ENCODE assay signal across 7 mouse cellular contexts in the genomic region with DNA sequence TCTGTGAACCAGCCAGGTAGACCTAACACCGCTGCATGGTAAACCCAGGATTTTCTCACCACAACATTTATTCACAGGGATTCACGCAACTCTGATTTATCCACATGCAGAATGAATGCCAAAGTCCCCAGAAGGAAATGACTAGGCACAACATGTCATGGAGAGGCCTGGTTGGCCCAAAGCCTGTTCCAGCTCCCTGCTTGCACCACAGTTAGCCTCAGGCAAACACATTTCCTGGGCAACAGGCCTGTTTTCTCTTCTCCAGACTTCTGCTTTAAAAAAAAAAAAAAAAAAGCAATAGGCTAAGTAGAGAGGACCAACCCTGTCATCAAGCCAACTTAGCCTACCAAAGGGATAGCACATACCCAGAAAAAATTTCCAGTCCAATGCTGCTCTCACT. TPM values are rescaled to one million over a fixed set of nuclear protein-coding genes. Genes with fewer than 3 reads are reported as not detected.
DNase-seq lines count a peak whose midpoint lies in the region; ATAC-seq and TF ChIP-seq lines count a peak whose summit lies in the region.

No protein-coding gene starts in this region.

- WGBS in liver, postnatal 0 days (ENCODE audit: insufficient replicate concordance) = 68% methylated on average over 2 of the region's 2 CpGs
- WGBS in embryonic facial prominence, embryonic 15.5 days = 67% methylated on average over 2 of the region's 2 CpGs
- WGBS in limb, embryonic 15.5 days = 50% methylated on average over 2 of the region's 2 CpGs
- 92% methylated on average over 2 of the region's 2 CpGs for WGBS in intestine, postnatal 0 days
- WGBS in intestine, embryonic 16.5 days = 95% methylated on average over 2 of the region's 2 CpGs

- ATAC-seq in liver, postnatal 0 days = peak; percentile 93
- no peak for ATAC-seq in embryonic facial prominence, embryonic 15.5 days (ENCODE audit: insufficient number of reproducible peaks, low FRiP score, low TSS enrichment, low read depth)
- ATAC-seq in limb, embryonic 15.5 days (ENCODE audit: insufficient number of reproducible peaks, low FRiP score, low TSS enrichment, low read depth) = no peak
- ATAC-seq in intestine, postnatal 0 days = no peak
- no peak for ATAC-seq in intestine, embryonic 16.5 days

- peak overlapping the region; percentile 80 for H3K27ac ChIP-seq in liver, postnatal 0 days (ENCODE audit: low read depth)
- H3K27ac ChIP-seq in embryonic facial prominence, embryonic 15.5 days (replicated peaks) = peak overlapping the region; percentile 48
- 0 out of 2 replicates have a peak overlapping the region, but pooled peaks have one; percentile 19 for H3K27ac ChIP-seq in limb, embryonic 15.5 days
- H3K27ac ChIP-seq in intestine, postnatal 0 days (ENCODE audit: low read depth, low read length) = no peak overlapping the region
- no peak overlapping the region for H3K27ac ChIP-seq in intestine, embryonic 16.5 days (ENCODE audit: low read length)

- no peak for TF ChIP-seq EP300 in liver, postnatal 0 days (IDR thresholded peaks at IDR 0.05; ENCODE audit: low read depth)

- H3K36me3 ChIP-seq in liver, postnatal 0 days (replicated peaks; ENCODE audit: insufficient read depth, low read length) = no peaks in the 10 kb centered on the region
- no peaks in the 10 kb centered on the region for H3K36me3 ChIP-seq in embryonic facial prominence, embryonic 15.5 days
- H3K36me3 ChIP-seq in limb, embryonic 15.5 days = no peaks in the 10 kb centered on the region
- no peaks in the 10 kb centered on the region; the same call in 1 of the 2 replicates for H3K36me3 ChIP-seq in intestine, postnatal 0 days (ENCODE audit: control insufficient read depth, insufficient read depth)
- H3K36me3 ChIP-seq in intestine, embryonic 16.5 days (ENCODE audit: control insufficient read depth, insufficient read depth, low read length) = no peaks in the 10 kb centered on the region

- no peak overlapping the region for H3K4me2 ChIP-seq in liver, postnatal 0 days (ENCODE audit: low read depth, low read length)
- no peak overlapping the region for H3K4me2 ChIP-seq in embryonic facial prominence, embryonic 15.5 days (replicated peaks)
- no peak overlapping the region for H3K4me2 ChIP-seq in limb, embryonic 15.5 days
- H3K4me2 ChIP-seq in intestine, postnatal 0 days (replicated peaks; ENCODE audit: low read depth) = no peak overlapping the region
- H3K4me2 ChIP-seq in intestine, embryonic 16.5 days (ENCODE audit: low read depth, low read length) = no peak overlapping the region

- H3K9me3 ChIP-seq in liver, postnatal 0 days (ENCODE audit: low read length) = no peaks in the 10 kb centered on the region
- no peaks in the 10 kb centered on the region for H3K9me3 ChIP-seq in embryonic facial prominence, embryonic 15.5 days (replicated peaks)
- no peaks in the 10 kb centered on the region for H3K9me3 ChIP-seq in limb, embryonic 15.5 days
- no peaks in the 10 kb centered on the region for H3K9me3 ChIP-seq in intestine, postnatal 0 days (ENCODE audit: control insufficient read depth)
- H3K9me3 ChIP-seq in intestine, embryonic 16.5 days (ENCODE audit: control insufficient read depth, low read length) = no peaks in the 10 kb centered on the region

- no peak overlapping the region for H3K9ac ChIP-seq in liver, postnatal 0 days (replicated peaks)
- no peak overlapping the region for H3K9ac ChIP-seq in embryonic facial prominence, embryonic 15.5 days
- H3K9ac ChIP-seq in limb, embryonic 15.5 days = no peak overlapping the region
- no peak overlapping the region for H3K9ac ChIP-seq in intestine, postnatal 0 days (ENCODE audit: low read depth, low read length)
- no peak overlapping the region for H3K9ac ChIP-seq in intestine, embryonic 16.5 days (ENCODE audit: low read depth, low read length)

- H3K27me3 ChIP-seq in liver, postnatal 0 days (ENCODE audit: insufficient read depth, low read length) = no peaks in the 10 kb centered on the region
- no peaks in the 10 kb centered on the region for H3K27me3 ChIP-seq in embryonic facial prominence, embryonic 15.5 days
- no peaks in the 10 kb centered on the region for H3K27me3 ChIP-seq in limb, embryonic 15.5 days
- no peaks in the 10 kb centered on the region for H3K27me3 ChIP-seq in intestine, postnatal 0 days (replicated peaks; ENCODE audit: control insufficient read depth, insufficient read depth, low read length)
- H3K27me3 ChIP-seq in intestine, embryonic 16.5 days (replicated peaks; ENCODE audit: control insufficient read depth, insufficient read depth, low read length) = no peaks in the 10 kb centered on the region

- TF ChIP-seq CTCF in liver, postnatal 0 days (IDR thresholded peaks at IDR 0.05; ENCODE audit: low read depth) = no peak
- TF ChIP-seq CTCF in intestine, postnatal 0 days (IDR thresholded peaks at IDR 0.05; ENCODE audit: low read depth) = no peak

- H3K4me3 ChIP-seq in liver, postnatal 0 days (ENCODE audit: low read depth, low read length) = no peak overlapping the region
- H3K4me3 ChIP-seq in embryonic facial prominence, embryonic 15.5 days (replicated peaks) = no peak overlapping the region
- H3K4me3 ChIP-seq in limb, embryonic 15.5 days = no peak overlapping the region
- no peak overlapping the region for H3K4me3 ChIP-seq in intestine, postnatal 0 days (ENCODE audit: low read depth, low read length)
- H3K4me3 ChIP-seq in intestine, embryonic 16.5 days (ENCODE audit: low read length) = no peak overlapping the region

- peak; percentile 51 for DNase-seq in liver, postnatal 0 days
- DNase-seq in liver = no peak
- peak; percentile 54 to 59 for DNase-seq in adrenal gland, postnatal 36 days

- peaks cover 11% of the 10 kb centered on the region for H3K4me1 ChIP-seq in liver, postnatal 0 days (ENCODE audit: insufficient read depth)
- H3K4me1 ChIP-seq in embryonic facial prominence, embryonic 15.5 days = peaks cover 37% of the 10 kb centered on the region
- H3K4me1 ChIP-seq in limb, embryonic 15.5 days = peaks cover 29% of the 10 kb centered on the region
- H3K4me1 ChIP-seq in intestine, postnatal 0 days (replicated peaks; ENCODE audit: control insufficient read depth, insufficient read depth, low read length) = no peaks in the 10 kb centered on the region
- peaks cover 5% of the 10 kb centered on the region for H3K4me1 ChIP-seq in intestine, embryonic 16.5 days (ENCODE audit: control insufficient read depth, insufficient read depth, low read length)

RNA-seq across cellular contexts. Expression of a gene that starts 14.9 kb away (rescaled TPM):
- 3.1 and 3.7 TPM in 2 replicates for polyA plus RNA-seq in liver, postnatal 0 days (2015; fragmentation: Nextera tagmentation; extraction: Ambion mirVana)
- total RNA-seq in adrenal gland, postnatal 36 days (2021) = 10 to 100 TPM; 23.0 to 25.7 TPM
- polyA plus RNA-seq in embryonic facial prominence, embryonic 15.5 days (2015; fragmentation: Nextera tagmentation; extraction: Ambion mirVana) = 28.6 and 31.0 TPM in 2 replicates
- polyA plus RNA-seq in limb, embryonic 15.5 days (2015; fragmentation: Nextera tagmentation; extraction: Ambion mirVana) = 29.4 and 30.4 TPM in 2 replicates
- polyA plus RNA-seq in intestine, postnatal 0 days (2015; fragmentation: Nextera tagmentation; extraction: Ambion mirVana) = 13.5 and 14.4 TPM in 2 replicates
- 13.9 and 15.6 TPM in 2 replicates for polyA plus RNA-seq in intestine, embryonic 16.5 days (2015; fragmentation: Nextera tagmentation; extraction: Ambion mirVana)

RNA-seq across cellular contexts. Expression of a gene that starts 59.6 kb away (rescaled TPM):
- polyA plus RNA-seq in liver, postnatal 0 days (2015; fragmentation: Nextera tagmentation; extraction: Ambion mirVana) = 1.4 and 1.6 TPM in 2 replicates
- total RNA-seq in adrenal gland, postnatal 36 days (2021) = 10 to 100 TPM; 20.8 to 23.8 TPM
- 37.3 and 43.7 TPM in 2 replicates for polyA plus RNA-seq in embryonic facial prominence, embryonic 15.5 days (2015; fragmentation: Nextera tagmentation; extraction: Ambion mirVana)
- polyA plus RNA-seq in limb, embryonic 15.5 days (2015; fragmentation: Nextera tagmentation; extraction: Ambion mirVana) = 20.7 and 24.8 TPM in 2 replicates
- polyA plus RNA-seq in intestine, postnatal 0 days (2015; fragmentation: Nextera tagmentation; extraction: Ambion mirVana) = 6.1 TPM in 2 replicates
- polyA plus RNA-seq in intestine, embryonic 16.5 days (2015; fragmentation: Nextera tagmentation; extraction: Ambion mirVana) = 18.9 and 19.2 TPM in 2 replicates

Comparison
In these comparisons a context has a peak if more than half of its experiments do, and no peak if none do; other contexts are left out.
1. H3K27ac ChIP-seq: peak in liver, postnatal 0 days (single experiment), embryonic facial prominence, embryonic 15.5 days (single experiment) and limb, embryonic 15.5 days (single experiment); none in intestine, postnatal 0 days (single experiment) and intestine, embryonic 16.5 days (single experiment).